Mouse (Mus musculus) heart, embryonic 13.5 days (tissue): ENCODE measurements around the gene Tcf20. TPM values are rescaled to one million over a fixed set of nuclear protein-coding genes. Genes with fewer than 3 reads are reported as not detected.

ENCODE experiments used
- ATAC-seq: fragments of 200-750 bp; cut with Nextera tagmentation; 2 replicates; pipeline ENCODE4 v1.8.0; 2017; ENCODE audit warnings: moderate TSS enrichment; ENCODE audit not compliant: insufficient number of reproducible peaks, low FRiP score, low TSS enrichment; ENCODE audit errors: extremely low read depth
- H3K27ac ChIP-seq: fragments of 300-500 bp; sonication (generic); replicated peaks from 2 replicates; pipeline ENCODE4 v1.5.1; 2015; ENCODE audit warnings: moderate library complexity, mild to moderate bottlenecking, inconsistent platforms
- H3K27me3 ChIP-seq: fragments of 300-500 bp; sonication (generic); replicated peaks from 2 replicates; pipeline ENCODE4 v1.6.1; 2015; ENCODE audit warnings: mild to moderate bottlenecking, inconsistent platforms
- H3K36me3 ChIP-seq: fragments of 300-500 bp; sonication (generic); 2 replicates; pipeline ENCODE4 v1.6.1; 2015; ENCODE audit warnings: mild to moderate bottlenecking, inconsistent platforms
- H3K4me1 ChIP-seq: fragments of 300-500 bp; sonication (generic); 2 replicates; pipeline ENCODE4 v1.6.1; 2015; ENCODE audit warnings: inconsistent platforms
- H3K4me2 ChIP-seq: fragments of 300-500 bp; sonication (generic); 2 replicates; pipeline ENCODE4 v1.6.1; 2015; ENCODE audit warnings: inconsistent platforms, mild to moderate bottlenecking, moderate library complexity
- H3K4me3 ChIP-seq: fragments of 300-500 bp; sonication (generic); 2 replicates; pipeline ENCODE4 v1.5.1; 2015; ENCODE audit warnings: moderate library complexity, mild to moderate bottlenecking, inconsistent platforms
- H3K9ac ChIP-seq: fragments of 300-500 bp; sonication (generic); 2 replicates; pipeline ENCODE4 v1.6.1; 2015; ENCODE audit warnings: inconsistent platforms, mild to moderate bottlenecking, moderate library complexity
- H3K9me3 ChIP-seq: fragments of 300-500 bp; sonication (generic); 2 replicates; pipeline ENCODE4 v1.6.1; 2016; ENCODE audit warnings: inconsistent platforms
- WGBS: fragments of 180-500 bp; shearing (Covaris S2); methylation state at CpG from one replicate; pipeline ENCODE4 v1.1.7; 2015; ENCODE audit warnings: mixed read lengths; 5-methylcytosine and 5-hydroxymethylcytosine counted together
- polyA plus RNA-seq: library from polyadenylated mRNA; unstranded; fragments of >200 nt; fragmentation: Nextera tagmentation; extraction: Ambion mirVana; gene quantifications from 2 replicates; pipeline ENCODE4 v1.2.1, GENCODE M21; 2015

Tcf20 gene
- polyA plus RNA-seq, 1 experiment from 2014 or later: 4.6 TPM

DNA sequence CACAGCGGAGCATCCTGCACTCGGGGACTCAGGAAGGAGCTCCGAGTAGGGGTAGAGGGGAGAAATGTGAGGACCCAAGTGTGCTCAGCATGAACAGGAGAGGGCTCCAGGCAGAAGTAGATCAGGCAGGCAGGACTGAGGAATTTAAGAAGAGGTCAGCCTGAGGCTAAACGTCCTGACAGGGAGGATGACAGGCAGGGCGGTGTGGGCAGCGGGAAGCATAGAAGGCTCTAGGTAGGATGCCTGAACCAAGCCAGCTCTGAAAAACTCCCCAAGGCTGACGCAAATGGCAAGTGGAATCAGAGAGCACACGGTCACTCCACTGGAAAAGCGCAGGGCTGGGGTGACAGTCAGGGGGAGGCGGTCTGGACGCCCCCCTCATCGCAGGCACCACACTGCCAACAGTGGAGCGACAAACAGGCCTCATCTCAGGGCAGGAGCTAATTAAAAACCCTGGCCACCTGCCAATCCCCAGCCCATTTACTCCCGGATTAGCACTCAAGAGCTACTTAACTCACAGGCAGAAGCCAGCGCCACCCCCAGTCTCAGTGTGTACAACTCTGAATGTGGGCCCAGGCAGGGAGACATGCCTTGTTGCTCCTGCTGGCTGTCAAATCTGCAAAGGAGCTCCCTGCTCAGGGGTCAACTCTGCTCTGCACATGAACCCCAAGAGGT is 23.5 kb upstream of the Tcf20 start:
- Histone ChIP-seq H3K9me3 (no peaks in the 10 kb centered on the region), H3K4me2 (peak overlapping the region; percentile 55), H3K27ac (peak overlapping the region; percentile 82), H3K4me3 (0 out of 2 replicates have a peak overlapping the region, but pooled peaks have one; percentile 15), H3K4me1 (peaks cover 52% of the 10 kb centered on the region), H3K9ac (peak overlapping the region; percentile 55), H3K36me3 (no peaks in the 10 kb centered on the region), H3K27me3 (peaks cover 40% of the 10 kb centered on the region)
- 16% methylated on average over 15 of the region's 15 CpGs for WGBS
- ATAC-seq: peak; percentile 67; the same call in 1 of the 2 replicates

DNA sequence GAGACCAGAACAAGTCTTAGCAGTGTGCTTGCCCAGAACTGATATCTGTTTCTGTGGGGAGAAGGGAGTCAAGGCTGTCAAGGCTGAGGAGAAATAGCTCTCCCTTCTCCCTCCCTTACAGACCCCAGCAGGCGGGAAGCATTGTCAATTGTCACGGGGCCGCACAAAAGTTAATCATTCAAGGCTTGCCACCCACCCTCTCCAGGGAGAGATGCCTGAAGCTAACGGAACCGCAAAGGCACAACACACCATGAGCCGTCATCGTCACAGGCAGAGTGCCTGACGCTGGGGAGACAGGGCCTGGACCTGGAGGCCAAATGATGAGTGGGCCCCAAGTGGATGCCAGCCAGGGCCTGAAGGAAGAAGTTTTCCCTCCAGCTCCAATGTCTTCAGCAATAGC is 22.8 kb upstream of the Tcf20 start:
- Histone ChIP-seq H3K9me3 (no peaks in the 10 kb centered on the region), H3K27ac (peak overlapping the region; percentile 82), H3K9ac (peak overlapping the region; percentile 55), H3K36me3 (no peaks in the 10 kb centered on the region), H3K4me2 (peak overlapping the region; percentile 55), H3K4me1 (peaks cover 50% of the 10 kb centered on the region), H3K27me3 (peaks cover 41% of the 10 kb centered on the region), H3K4me3 (no peak overlapping the region)
- WGBS: 23% methylated on average over 8 of the region's 8 CpGs
- ATAC-seq: no peak

- peaks cover 50% of the 10 kb centered on the region for H3K4me1 ChIP-seq
- 74% methylated on average over 6 of the region's 6 CpGs for WGBS
- no peak for ATAC-seq
- H3K4me3 ChIP-seq: no peak overlapping the region
- peak overlapping the region; percentile 14; the same call in 1 of the 2 replicates for H3K9ac ChIP-seq
- no peak overlapping the region for H3K27ac ChIP-seq
- no peak overlapping the region for H3K4me2 ChIP-seq
- H3K9me3 ChIP-seq: no peaks in the 10 kb centered on the region
- H3K36me3 ChIP-seq: no peaks in the 10 kb centered on the region
- H3K27me3 ChIP-seq: peaks cover 33% of the 10 kb centered on the region
Observed at GRCm38 (mm10) chr15:83009532-83009931, 21.9 kb upstream of the Tcf20 start.

DNA sequence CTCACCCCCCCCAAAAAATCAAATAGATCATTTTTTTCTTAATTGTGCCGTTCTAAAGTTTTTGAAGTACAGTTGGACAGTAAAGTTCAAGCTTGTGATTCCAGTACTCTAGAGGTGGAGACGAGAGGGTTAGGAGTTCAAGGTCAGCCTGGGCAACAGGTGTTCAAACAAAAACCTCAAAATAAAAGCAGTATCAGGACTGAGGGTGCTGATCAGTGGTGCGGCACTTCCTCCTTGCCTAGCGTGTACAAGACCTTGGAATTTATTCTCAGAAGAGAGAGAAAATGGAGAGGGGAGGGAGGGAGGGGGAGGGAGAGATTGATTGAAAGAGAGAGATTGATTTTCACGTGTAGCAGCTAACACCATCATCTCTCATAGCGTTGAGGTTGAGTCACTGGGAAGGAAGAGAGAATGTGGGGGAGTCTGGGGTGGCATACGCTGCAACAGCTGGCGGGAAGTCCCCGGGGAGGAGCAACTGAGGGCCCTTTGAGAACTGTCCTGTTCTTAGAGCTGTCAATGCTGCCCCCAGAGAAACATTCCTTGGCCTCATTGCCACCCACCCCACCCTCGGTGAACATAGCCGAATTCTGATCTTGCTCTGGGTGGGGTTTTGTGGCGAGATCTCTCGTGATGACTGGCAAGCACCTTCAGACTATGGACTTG is 21.2 kb upstream of the Tcf20 start:
- WGBS: 67% methylated on average over 13 of the region's 13 CpGs
- H3K9ac ChIP-seq: peak overlapping the region; percentile 14; the same call in 1 of the 2 replicates
- no peak for ATAC-seq
- peaks cover 46% of the 10 kb centered on the region for H3K4me1 ChIP-seq
- H3K27me3 ChIP-seq: peaks cover 26% of the 10 kb centered on the region
- no peaks in the 10 kb centered on the region for H3K36me3 ChIP-seq
- H3K9me3 ChIP-seq: no peaks in the 10 kb centered on the region
- H3K4me3 ChIP-seq: no peak overlapping the region
- H3K4me2 ChIP-seq: no peak overlapping the region
- no peak overlapping the region for H3K27ac ChIP-seq

- no peak overlapping the region for H3K9ac ChIP-seq
Observed at GRCm38 (mm10) chr15:83007346-83007920, 19.8 kb upstream of the Tcf20 start.

GRCm38 (mm10) chr15:83002665-83003548 is 15.2 kb upstream of the Tcf20 start:
- Histone ChIP-seq H3K4me2 (no peak overlapping the region), H3K36me3 (no peaks in the 10 kb centered on the region), H3K9me3 (no peaks in the 10 kb centered on the region), H3K27ac (no peak overlapping the region), H3K4me3 (no peak overlapping the region), H3K9ac (no peak overlapping the region), H3K27me3 (peaks cover 56% of the 10 kb centered on the region), H3K4me1 (peaks cover 7% of the 10 kb centered on the region; the same call in 1 of the 2 replicates)
- ATAC-seq: no peak
- WGBS: 45% methylated on average over 12 of the region's 12 CpGs

More at GRCm38 (mm10) chr15:83007346-83007920, 19.8 kb upstream of the Tcf20 start:
- Histone ChIP-seq H3K4me2 (no peak overlapping the region), H3K36me3 (no peaks in the 10 kb centered on the region), H3K4me1 (peaks cover 38% of the 10 kb centered on the region), H3K9me3 (no peaks in the 10 kb centered on the region), H3K4me3 (no peak overlapping the region), H3K27ac (no peak overlapping the region), H3K27me3 (peaks cover 29% of the 10 kb centered on the region)
- no peak for ATAC-seq
- 55% methylated on average over 15 of the region's 15 CpGs for WGBS

DNA sequence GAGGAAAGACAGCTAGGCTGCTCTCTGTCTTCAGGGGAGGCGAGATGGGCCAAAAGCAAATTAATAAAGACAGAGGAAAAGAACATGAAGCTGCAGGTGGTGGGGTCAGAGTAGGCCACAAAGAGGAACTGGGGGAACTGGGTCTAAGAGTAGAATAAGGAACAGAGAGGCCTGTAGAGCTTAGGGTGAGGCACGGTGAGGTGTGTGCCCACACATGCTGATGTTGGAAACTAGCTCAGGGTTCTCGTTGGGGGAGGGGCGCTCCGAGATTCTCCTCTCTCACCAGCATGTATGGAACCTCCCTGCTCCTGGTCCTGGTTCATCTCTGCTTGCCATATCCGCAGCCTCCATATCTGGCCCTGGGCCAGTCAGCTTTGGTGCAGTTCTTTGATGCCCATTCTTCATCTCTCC is 11.1 kb upstream of the Tcf20 start:
- H3K27me3 ChIP-seq: peaks cover 60% of the 10 kb centered on the region
- no peak overlapping the region for H3K27ac ChIP-seq
- H3K9ac ChIP-seq: no peak overlapping the region
- no peak overlapping the region for H3K4me3 ChIP-seq
- no peak overlapping the region for H3K4me2 ChIP-seq
- no peak for ATAC-seq
- H3K36me3 ChIP-seq: no peaks in the 10 kb centered on the region
- H3K9me3 ChIP-seq: no peaks in the 10 kb centered on the region
- 77% methylated on average over 6 of the region's 6 CpGs for WGBS
- H3K4me1 ChIP-seq: peaks cover 29% of the 10 kb centered on the region

- H3K9ac ChIP-seq: no peak overlapping the region
- H3K4me2 ChIP-seq: no peak overlapping the region
- H3K36me3 ChIP-seq: no peaks in the 10 kb centered on the region
- H3K27me3 ChIP-seq: peaks cover 51% of the 10 kb centered on the region
- H3K4me1 ChIP-seq: peaks cover 26% of the 10 kb centered on the region
- no peak for ATAC-seq
- H3K27ac ChIP-seq: no peak overlapping the region
- H3K4me3 ChIP-seq: no peak overlapping the region
- no peaks in the 10 kb centered on the region for H3K9me3 ChIP-seq
Observed at GRCm38 (mm10) chr15:82996431-82996830, 8.8 kb upstream of the Tcf20 start.

DNA sequence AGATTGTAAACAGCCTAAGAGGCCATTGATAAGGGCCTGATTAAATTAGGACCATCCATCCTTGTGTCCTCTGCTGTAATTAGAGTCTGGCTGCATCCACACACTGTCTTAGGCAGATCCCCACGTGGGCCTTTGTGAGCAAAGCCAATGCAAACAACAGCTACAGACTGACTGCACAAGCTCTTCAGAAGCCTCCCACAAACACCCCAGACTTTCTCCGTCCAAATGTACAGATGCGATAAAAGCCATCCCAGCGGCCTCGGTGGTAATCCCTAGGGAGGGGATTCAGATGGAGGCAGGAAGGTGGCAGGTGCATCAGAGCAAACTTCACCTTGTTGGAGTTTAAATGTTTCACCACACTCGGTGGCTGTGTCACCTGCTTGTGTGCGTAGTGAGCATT is 7.6 kb upstream of the Tcf20 start:
- ATAC-seq: no peak
- Histone ChIP-seq H3K36me3 (no peaks in the 10 kb centered on the region), H3K27me3 (peaks cover 49% of the 10 kb centered on the region), H3K4me3 (no peak overlapping the region), H3K4me1 (peaks cover 26% of the 10 kb centered on the region), H3K4me2 (no peak overlapping the region), H3K27ac (no peak overlapping the region), H3K9me3 (no peaks in the 10 kb centered on the region), H3K9ac (no peak overlapping the region)
- 66% methylated on average over 7 of the region's 7 CpGs for WGBS

DNA sequence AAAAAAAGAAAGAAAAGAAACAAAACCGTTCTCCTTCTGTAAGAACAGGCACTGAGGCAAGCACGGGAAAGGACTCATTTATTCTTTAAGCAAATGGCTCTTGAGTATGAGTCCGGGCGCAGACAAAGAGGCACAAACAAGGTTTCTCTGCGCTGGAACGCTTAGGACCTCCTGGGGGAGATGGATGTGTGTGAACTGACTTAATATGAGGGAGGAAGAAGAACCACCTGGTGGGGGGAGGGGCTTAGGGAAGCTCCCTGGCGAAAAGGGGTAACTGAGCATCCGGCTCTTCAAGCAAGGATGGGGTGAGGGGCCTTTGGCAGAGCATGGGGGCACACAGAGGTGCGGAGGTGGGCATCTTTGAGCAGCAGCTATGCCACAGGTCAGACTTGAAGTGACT is 5.2 kb upstream of the Tcf20 start:
- Histone ChIP-seq H3K27me3 (peaks cover 46% of the 10 kb centered on the region), H3K9ac (no peak overlapping the region), H3K4me3 (no peak overlapping the region), H3K4me1 (peaks cover 35% of the 10 kb centered on the region), H3K36me3 (no peaks in the 10 kb centered on the region), H3K9me3 (no peaks in the 10 kb centered on the region), H3K27ac (no peak overlapping the region), H3K4me2 (no peak overlapping the region)
- ATAC-seq: no peak
- WGBS: 63% methylated on average over 9 of the region's 9 CpGs
